Mouse (Mus musculus): ENCODE data around the gene Igfbp1. TPM values are rescaled to one million over a fixed set of nuclear protein-coding genes. Genes with fewer than 3 reads are reported as not detected.

Igfbp1 gene
- total and polyA plus RNA-seq, 2 experiments = 17.1 to 89.1 TPM

DNA sequence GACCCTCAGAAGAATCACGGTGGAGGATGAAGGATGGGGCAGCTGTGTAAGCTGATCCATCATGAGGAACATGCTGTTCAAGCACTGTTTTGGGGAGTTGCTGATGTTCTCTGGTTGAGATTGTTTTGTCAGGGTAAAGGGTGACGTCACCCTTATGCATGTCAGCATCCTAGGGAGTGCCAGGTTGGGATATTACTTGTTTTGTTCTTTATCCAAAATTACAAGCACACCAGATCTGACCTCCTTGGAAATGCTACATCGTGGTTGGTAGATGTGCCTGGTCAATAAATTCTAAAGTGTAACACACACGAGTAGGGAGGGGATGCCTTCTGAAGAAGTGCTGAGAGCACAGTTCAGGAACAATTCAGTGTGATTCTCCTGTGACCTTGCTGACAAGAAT, 41.2 kb upstream of the Igfbp1 start:
- DNase-seq (ENCODE audit: extremely low read depth, low read depth, low spot score) = no peak
- WGBS = 23% methylated on average over 4 of the region's 4 CpGs
- Histone ChIP-seq H3K4me1 (ENCODE audit: control insufficient read depth, insufficient read depth, low read length) (peaks cover 19% of the 10 kb centered on the region), H3K27ac (replicated peaks; ENCODE audit: insufficient read depth, low read depth, low read length) (no peak overlapping the region), H3K9ac (ENCODE audit: low read depth, low read length) (no peak overlapping the region), H3K79me2 (ENCODE audit: control insufficient read depth, insufficient read depth, low read length) (no peaks in the 10 kb centered on the region), H3K4me3 (ENCODE audit: insufficient read depth, low read depth, low read length) (no peak overlapping the region), H3K27me3 (ENCODE audit: control insufficient read depth, insufficient read depth, low read length) (no peaks in the 10 kb centered on the region), H3K36me3 (ENCODE audit: control insufficient read depth, insufficient read depth, low read length) (no peaks in the 10 kb centered on the region)
- TF ChIP-seq CTCF (IDR thresholded peaks at IDR 0.05; ENCODE audit: low read depth, low read length) (no peak), POLR2A (IDR thresholded peaks at IDR 0.05; ENCODE audit: extremely low read depth, insufficient read depth, low read length) (no peak)

GRCm38 (mm10) chr11:7158196-7158595, 39.4 kb upstream of the Igfbp1 start:
- Histone ChIP-seq H3K36me3 (ENCODE audit: control insufficient read depth, insufficient read depth, low read length) (no peaks in the 10 kb centered on the region), H3K27ac (replicated peaks; ENCODE audit: insufficient read depth, low read depth, low read length) (no peak overlapping the region), H3K4me1 (ENCODE audit: control insufficient read depth, insufficient read depth, low read length) (peaks cover 10% of the 10 kb centered on the region), H3K27me3 (ENCODE audit: control insufficient read depth, insufficient read depth, low read length) (no peaks in the 10 kb centered on the region), H3K79me2 (ENCODE audit: control insufficient read depth, insufficient read depth, low read length) (no peaks in the 10 kb centered on the region), H3K4me3 (ENCODE audit: insufficient read depth, low read depth, low read length) (no peak overlapping the region), H3K9ac (ENCODE audit: low read depth, low read length) (no peak overlapping the region)
- WGBS = 68% methylated on average over 6 of the region's 6 CpGs
- DNase-seq (ENCODE audit: extremely low read depth, low read depth, low spot score) = no peak
- TF ChIP-seq POLR2A (IDR thresholded peaks at IDR 0.05; ENCODE audit: extremely low read depth, insufficient read depth, low read length) (no peak), CTCF (IDR thresholded peaks at IDR 0.05; ENCODE audit: low read depth, low read length) (no peak)

DNA sequence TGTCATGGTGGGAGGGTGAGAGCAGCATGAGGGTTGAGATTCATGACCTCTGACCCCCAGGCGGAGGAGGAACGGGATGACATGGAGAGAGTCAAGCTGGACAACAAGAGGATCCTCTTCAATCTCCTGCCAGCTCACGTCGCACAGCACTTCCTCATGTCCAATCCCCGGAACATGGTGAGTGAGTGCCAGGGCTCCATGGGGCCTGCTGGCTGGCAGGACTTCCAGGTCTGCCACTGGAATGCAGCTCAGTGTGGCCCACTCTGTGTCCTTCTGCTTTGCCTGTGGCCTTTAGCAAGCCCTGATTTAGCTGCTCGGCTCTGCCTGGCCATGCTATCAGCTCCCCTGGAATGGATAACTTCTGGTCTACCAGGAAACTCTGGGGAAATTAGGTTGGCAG, 37.4 kb upstream of the Igfbp1 start:
- no peak overlapping the region for H3K9ac ChIP-seq (ENCODE audit: low read depth, low read length)
- H3K27ac ChIP-seq (replicated peaks; ENCODE audit: insufficient read depth, low read depth, low read length) = no peak overlapping the region
- H3K36me3 ChIP-seq (ENCODE audit: control insufficient read depth, insufficient read depth, low read length) = no peaks in the 10 kb centered on the region
- H3K79me2 ChIP-seq (ENCODE audit: control insufficient read depth, insufficient read depth, low read length) = no peaks in the 10 kb centered on the region
- 50% methylated on average over 6 of the region's 6 CpGs for WGBS
- DNase-seq (ENCODE audit: extremely low read depth, low read depth, low spot score) = no peak
- H3K4me3 ChIP-seq (ENCODE audit: insufficient read depth, low read depth, low read length) = no peak overlapping the region
- peaks cover 3% of the 10 kb centered on the region; the same call in 1 of the 2 replicates for H3K4me1 ChIP-seq (ENCODE audit: control insufficient read depth, insufficient read depth, low read length)
- no peak for TF ChIP-seq CTCF (IDR thresholded peaks at IDR 0.05; ENCODE audit: low read depth, low read length)
- H3K27me3 ChIP-seq (ENCODE audit: control insufficient read depth, insufficient read depth, low read length) = no peaks in the 10 kb centered on the region

DNA sequence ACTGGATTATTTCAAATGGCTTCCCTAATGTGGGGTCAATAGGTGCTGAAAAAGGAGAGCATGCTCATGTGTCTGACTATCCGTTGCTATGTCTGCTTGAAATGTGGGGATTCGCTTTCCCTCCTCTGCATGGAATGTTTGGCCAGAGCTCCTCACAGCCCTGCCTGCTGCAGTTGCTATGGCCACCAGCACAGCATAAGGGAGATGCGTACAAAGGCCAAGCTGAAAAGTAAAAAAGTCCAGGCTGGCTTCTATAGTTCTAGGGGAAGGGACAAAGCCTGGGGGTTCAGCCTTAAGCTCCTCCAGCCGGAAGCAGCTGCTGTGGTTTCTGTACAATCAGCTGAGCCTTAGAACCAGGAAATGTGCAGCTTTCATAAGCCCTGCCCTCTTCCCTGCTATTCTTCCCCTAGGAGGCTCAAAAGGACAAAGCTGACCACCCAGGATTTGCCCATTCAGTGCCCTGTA, 36.9 kb upstream of the Igfbp1 start:
- Histone ChIP-seq H3K4me3 (ENCODE audit: insufficient read depth, low read depth, low read length) (no peak overlapping the region), H3K79me2 (ENCODE audit: control insufficient read depth, insufficient read depth, low read length) (no peaks in the 10 kb centered on the region), H3K36me3 (ENCODE audit: control insufficient read depth, insufficient read depth, low read length) (no peaks in the 10 kb centered on the region), H3K27ac (replicated peaks; ENCODE audit: insufficient read depth, low read depth, low read length) (no peak overlapping the region), H3K4me1 (ENCODE audit: control insufficient read depth, insufficient read depth, low read length) (peaks cover 3% of the 10 kb centered on the region; the same call in 1 of the 2 replicates), H3K27me3 (ENCODE audit: control insufficient read depth, insufficient read depth, low read length) (no peaks in the 10 kb centered on the region), H3K9ac (ENCODE audit: low read depth, low read length) (no peak overlapping the region)
- TF ChIP-seq CTCF (IDR thresholded peaks at IDR 0.05; ENCODE audit: low read depth, low read length) = no peak
- TF ChIP-seq POLR2A (IDR thresholded peaks at IDR 0.05; ENCODE audit: extremely low read depth, insufficient read depth, low read length) = no peak
- no peak for DNase-seq (ENCODE audit: extremely low read depth, low read depth, low spot score)
- 75% methylated on average over 4 of the region's 4 CpGs for WGBS

DNA sequence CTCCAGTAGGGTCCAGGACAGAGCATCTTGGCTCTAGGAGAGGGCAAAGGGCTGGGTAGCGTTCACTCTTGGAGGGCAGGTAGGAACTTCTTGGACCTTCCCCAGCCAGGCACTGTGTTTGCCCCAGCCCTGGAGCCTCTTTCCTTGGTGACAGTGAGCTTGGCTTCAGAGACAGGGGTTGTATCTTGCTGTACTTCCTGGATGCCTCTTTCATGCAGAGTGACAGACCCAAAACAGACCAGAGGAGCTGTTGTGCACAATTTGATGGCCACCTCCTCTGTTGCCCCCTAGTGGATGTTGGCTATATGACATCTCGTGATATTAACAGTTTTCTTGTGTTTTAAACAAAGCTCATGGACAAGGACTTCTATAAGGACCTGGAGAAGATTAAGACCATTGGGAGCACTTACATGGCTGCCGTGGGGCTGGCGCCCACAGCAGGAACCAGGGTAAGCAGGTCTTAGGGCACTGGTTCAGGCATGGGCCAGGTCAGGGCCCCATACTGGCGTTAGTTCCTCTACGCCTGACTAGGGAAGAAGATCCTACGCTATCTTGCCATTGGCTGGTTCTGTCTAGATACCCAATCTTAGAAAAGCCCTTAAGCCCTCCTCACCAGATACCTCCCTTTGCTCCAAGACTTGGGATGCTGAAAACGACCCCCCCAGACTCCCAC, 35.9 kb upstream of the Igfbp1 start:
- H3K9ac ChIP-seq (ENCODE audit: low read depth, low read length) = no peak overlapping the region
- H3K36me3 ChIP-seq (ENCODE audit: control insufficient read depth, insufficient read depth, low read length) = no peaks in the 10 kb centered on the region
- H3K27ac ChIP-seq (replicated peaks; ENCODE audit: insufficient read depth, low read depth, low read length) = no peak overlapping the region
- no peaks in the 10 kb centered on the region for H3K79me2 ChIP-seq (ENCODE audit: control insufficient read depth, insufficient read depth, low read length)
- WGBS = 73% methylated on average over 8 of the region's 8 CpGs
- no peaks in the 10 kb centered on the region for H3K27me3 ChIP-seq (ENCODE audit: control insufficient read depth, insufficient read depth, low read length)
- H3K4me1 ChIP-seq (ENCODE audit: control insufficient read depth, insufficient read depth, low read length) = peaks cover 3% of the 10 kb centered on the region; the same call in 1 of the 2 replicates
- no peak overlapping the region for H3K4me3 ChIP-seq (ENCODE audit: insufficient read depth, low read depth, low read length)
- peak; percentile 42 for DNase-seq (ENCODE audit: extremely low read depth, low read depth, low spot score)
- TF ChIP-seq CTCF (IDR thresholded peaks at IDR 0.05; ENCODE audit: low read depth, low read length) (peak; percentile 52), POLR2A (IDR thresholded peaks at IDR 0.05; ENCODE audit: extremely low read depth, insufficient read depth, low read length) (no peak)

DNA sequence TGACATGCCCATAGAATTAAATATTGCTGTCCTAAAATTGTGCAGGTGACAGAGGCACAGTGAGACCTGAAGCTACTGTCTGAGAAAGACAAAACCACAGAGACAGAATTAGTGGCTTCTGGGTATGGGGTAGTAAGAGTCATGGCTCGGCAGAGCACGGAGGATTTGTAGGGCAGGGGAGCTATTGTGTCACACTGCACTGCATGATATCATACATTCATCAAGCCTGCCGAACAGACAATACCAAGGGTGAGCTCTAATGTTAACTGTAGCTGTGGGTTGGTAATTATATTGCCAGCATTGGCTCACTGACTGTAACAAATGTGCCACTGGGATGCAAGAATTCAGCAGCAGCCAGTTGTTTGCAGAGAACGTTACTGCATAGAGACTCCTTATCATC, 33.2 kb upstream of the Igfbp1 start:
- H3K4me3 ChIP-seq (ENCODE audit: insufficient read depth, low read depth, low read length) = no peak overlapping the region
- H3K36me3 ChIP-seq (ENCODE audit: control insufficient read depth, insufficient read depth, low read length) = no peaks in the 10 kb centered on the region
- peaks cover 2% of the 10 kb centered on the region; the same call in 1 of the 2 replicates for H3K4me1 ChIP-seq (ENCODE audit: control insufficient read depth, insufficient read depth, low read length)
- 82% methylated on average over 4 of the region's 4 CpGs for WGBS
- H3K79me2 ChIP-seq (ENCODE audit: control insufficient read depth, insufficient read depth, low read length) = no peaks in the 10 kb centered on the region
- no peak for DNase-seq (ENCODE audit: extremely low read depth, low read depth, low spot score)
- TF ChIP-seq POLR2A (IDR thresholded peaks at IDR 0.05; ENCODE audit: extremely low read depth, insufficient read depth, low read length) = no peak
- TF ChIP-seq CTCF (IDR thresholded peaks at IDR 0.05; ENCODE audit: low read depth, low read length) = no peak
- no peaks in the 10 kb centered on the region for H3K27me3 ChIP-seq (ENCODE audit: control insufficient read depth, insufficient read depth, low read length)
- no peak overlapping the region for H3K27ac ChIP-seq (replicated peaks; ENCODE audit: insufficient read depth, low read depth, low read length)
- no peak overlapping the region for H3K9ac ChIP-seq (ENCODE audit: low read depth, low read length)

All from liver, adult 2 months (tissue).